In genomic region chr12:33287686-33288085, GRCm38 (mm10) we compare ENCODE assay signal across 21 mouse cellular contexts.
DNase-seq lines count a peak whose midpoint lies in the region; ATAC-seq and TF ChIP-seq lines count a peak whose summit lies in the region.
"Had no signal": no experiment of that assay in that cellular context is flagged by ENCODE, and none has a peak within 500 bp of the region (broad histone marks: within the 10 kb centered on the region; RNA-seq: fewer than 3 reads in every experiment).

No protein-coding gene starts in this region.

- 34% methylated on average over 3 of the region's 3 CpGs for WGBS in kidney, embryonic 15.5 days
- WGBS in neural tube, embryonic 13.5 days, result 32% methylated on average over 3 of the region's 3 CpGs
- 28% methylated on average over 3 of the region's 3 CpGs for WGBS in neural tube, embryonic 15.5 days

- peaks cover 54% of the 10 kb centered on the region for H3K4me1 ChIP-seq in kidney, embryonic 15.5 days
- peaks cover 43% of the 10 kb centered on the region for H3K4me1 ChIP-seq in neural tube, embryonic 13.5 days (replicated peaks)
- H3K4me1 ChIP-seq in neural tube, embryonic 15.5 days, result peaks cover 42% of the 10 kb centered on the region

- H3K4me2 ChIP-seq in kidney, embryonic 15.5 days, result no peak overlapping the region
- no peak overlapping the region for H3K4me2 ChIP-seq in neural tube, embryonic 13.5 days
- H3K4me2 ChIP-seq in neural tube, embryonic 15.5 days, result no peak overlapping the region
- H3K4me2 ChIP-seq: embryonic facial prominence, embryonic 15.5 days; forebrain, embryonic 15.5 days; heart, embryonic 15.5 days; hindbrain, embryonic 15.5 days; limb, embryonic 13.5 days; liver, embryonic 12.5 days; midbrain, embryonic 11.5 days had no signal

- DNase-seq in gastrocnemius, adult 2 months, result peak; percentile 56
- no peak for DNase-seq in gastrocnemius, postnatal 36 days
- DNase-seq in kidney, postnatal 25 days, result peak; percentile 21 to 57
- no peak for DNase-seq in neural tube, embryonic 10.5 days (ENCODE audit: extremely low spot score, low spot score)
- DNase-seq: adrenal gland, adult 8-10 months; cerebellum, adult 9-10 months; heart, postnatal 36 days; layer of hippocampus, adult 9-11 months; lung, adult 2 months; right cerebral cortex, postnatal 14 days; spleen, adult 18-20 months had no signal

- ATAC-seq in kidney, embryonic 15.5 days (replicated peaks; ENCODE audit: low FRiP score), result no peak
- 0 out of 2 replicates have a peak, but pooled peaks have one; percentile 16 for ATAC-seq in neural tube, embryonic 13.5 days (ENCODE audit: low read depth)
- ATAC-seq in neural tube, embryonic 15.5 days (ENCODE audit: low FRiP score), result no peak
- ATAC-seq: forebrain, embryonic 15.5 days; liver, embryonic 12.5 days had no signal

- H3K27ac ChIP-seq in gastrocnemius, adult 2 months, result peak overlapping the region; percentile 70
- H3K27ac ChIP-seq in kidney, embryonic 15.5 days, result no peak overlapping the region
- H3K27ac ChIP-seq in neural tube, embryonic 13.5 days (replicated peaks), result no peak overlapping the region
- H3K27ac ChIP-seq in neural tube, embryonic 15.5 days (replicated peaks), result 0 out of 2 replicates have a peak overlapping the region, but pooled peaks have one; percentile 13
- H3K27ac ChIP-seq: embryonic facial prominence, embryonic 15.5 days; forebrain, embryonic 15.5 days; heart, embryonic 15.5 days; hindbrain, embryonic 15.5 days; limb, embryonic 13.5 days; liver, embryonic 12.5 days had no signal

- intact Hi-C loops in gastrocnemius, adult 2 months (cut with DNase I), result loop anchor here (2.0 kb wide), 1 partner anchor 69 kb away; no protein-coding TSS in a partner anchor
- intact Hi-C loops in gastrocnemius, postnatal 36 days (cut with DNase I), result no loop called here

- H3K4me3 ChIP-seq in gastrocnemius, adult 2 months, result no peak overlapping the region
- H3K4me3 ChIP-seq in kidney, embryonic 15.5 days (replicated peaks), result no peak overlapping the region
- no peak overlapping the region for H3K4me3 ChIP-seq in neural tube, embryonic 13.5 days
- H3K4me3 ChIP-seq in neural tube, embryonic 15.5 days (replicated peaks), result no peak overlapping the region
- H3K4me3 ChIP-seq: embryonic facial prominence, embryonic 15.5 days; forebrain, embryonic 15.5 days; heart, embryonic 15.5 days; hindbrain, embryonic 15.5 days; limb, embryonic 13.5 days; liver, embryonic 12.5 days had no signal

- H3K36me3 ChIP-seq in kidney, embryonic 15.5 days, result no peaks in the 10 kb centered on the region
- H3K36me3 ChIP-seq in neural tube, embryonic 13.5 days, result no peaks in the 10 kb centered on the region
- H3K36me3 ChIP-seq in neural tube, embryonic 15.5 days, result no peaks in the 10 kb centered on the region
- H3K36me3 ChIP-seq: embryonic facial prominence, embryonic 15.5 days; forebrain, embryonic 15.5 days; heart, embryonic 15.5 days; hindbrain, embryonic 15.5 days; limb, embryonic 13.5 days; liver, embryonic 12.5 days had no signal

- no peak for TF ChIP-seq CTCF in gastrocnemius, adult 2 months (IDR thresholded peaks at IDR 0.05)

- no peaks in the 10 kb centered on the region for H3K27me3 ChIP-seq in kidney, embryonic 15.5 days
- no peaks in the 10 kb centered on the region for H3K27me3 ChIP-seq in neural tube, embryonic 13.5 days
- no peaks in the 10 kb centered on the region for H3K27me3 ChIP-seq in neural tube, embryonic 15.5 days (replicated peaks)
- H3K27me3 ChIP-seq: embryonic facial prominence, embryonic 15.5 days; forebrain, embryonic 15.5 days; heart, embryonic 15.5 days; hindbrain, embryonic 15.5 days; liver, embryonic 12.5 days had no signal

- no peaks in the 10 kb centered on the region for H3K9me3 ChIP-seq in kidney, embryonic 15.5 days (replicated peaks)
- H3K9me3 ChIP-seq in neural tube, embryonic 13.5 days, result no peaks in the 10 kb centered on the region
- no peaks in the 10 kb centered on the region for H3K9me3 ChIP-seq in neural tube, embryonic 15.5 days (replicated peaks)
- H3K9me3 ChIP-seq: embryonic facial prominence, embryonic 15.5 days; forebrain, embryonic 15.5 days; heart, embryonic 15.5 days; hindbrain, embryonic 15.5 days; limb, embryonic 13.5 days; liver, embryonic 12.5 days had no signal

- H3K9ac ChIP-seq in kidney, embryonic 15.5 days, result no peak overlapping the region
- no peak overlapping the region for H3K9ac ChIP-seq in neural tube, embryonic 13.5 days
- 0 out of 2 replicates have a peak overlapping the region, but pooled peaks have one; percentile 23 for H3K9ac ChIP-seq in neural tube, embryonic 15.5 days (replicated peaks)
- H3K9ac ChIP-seq: embryonic facial prominence, embryonic 15.5 days; forebrain, embryonic 15.5 days; heart, embryonic 15.5 days; hindbrain, embryonic 15.5 days; limb, embryonic 13.5 days; liver, embryonic 12.5 days had no signal

Comparison
In these comparisons a context has a peak if more than half of its experiments do, and no peak if none do; other contexts are left out.
1. DNase-seq: peak in gastrocnemius, adult 2 months (single experiment) and kidney, postnatal 25 days (2 of 2); none in gastrocnemius, postnatal 36 days (0 of 2) and neural tube, embryonic 10.5 days (single experiment).
2. H3K27ac ChIP-seq: peak in gastrocnemius, adult 2 months (single experiment) and neural tube, embryonic 15.5 days (single experiment); none in kidney, embryonic 15.5 days (single experiment) and neural tube, embryonic 13.5 days (single experiment).